Mouse (Mus musculus) forebrain, embryonic 16.5 days (tissue): ENCODE data around the gene Pef1. TPM values are rescaled to one million over a fixed set of nuclear protein-coding genes. Genes with fewer than 3 reads are reported as not detected.

Experiments used
- ATAC-seq: fragments of 200-750 bp; cut with Nextera tagmentation; 2 replicates; pipeline ENCODE4 v1.8.0; 2017; ENCODE audit warnings: mild to moderate bottlenecking, moderate library complexity
- H3K27ac ChIP-seq: fragments of 300-500 bp; sonication (generic); 2 replicates; pipeline ENCODE4 v1.5.1; 2014; ENCODE audit warnings: low read length, control low read depth
- H3K27me3 ChIP-seq: fragments of 300-500 bp; sonication (generic); replicated peaks from 2 replicates; pipeline ENCODE4 v1.6.1; 2014; ENCODE audit warnings: low read length; ENCODE audit not compliant: control insufficient read depth, insufficient read depth
- H3K36me3 ChIP-seq: fragments of 300-500 bp; sonication (generic); 2 replicates; pipeline ENCODE4 v1.6.1; 2014; ENCODE audit not compliant: control insufficient read depth, insufficient read depth
- H3K4me1 ChIP-seq: fragments of 300-500 bp; sonication (generic); replicated peaks from 2 replicates; pipeline ENCODE4 v1.6.1; 2014; ENCODE audit warnings: low read length; ENCODE audit not compliant: control insufficient read depth, insufficient read depth
- H3K4me2 ChIP-seq: fragments of 300-500 bp; sonication (generic); 2 replicates; pipeline ENCODE4 v1.6.1; 2014; ENCODE audit warnings: mild to moderate bottlenecking, low read length, control low read depth
- H3K4me3 ChIP-seq: fragments of 300-500 bp; sonication (generic); replicated peaks from 2 replicates; pipeline ENCODE4 v1.5.1; 2014; ENCODE audit warnings: mild to moderate bottlenecking, low read length, control low read depth
- H3K9ac ChIP-seq: fragments of 300-500 bp; sonication (generic); replicated peaks from 2 replicates; pipeline ENCODE4 v1.6.1; 2014; ENCODE audit warnings: low read depth, low read length, control low read depth
- H3K9me3 ChIP-seq: fragments of 300-500 bp; sonication (generic); 2 replicates; pipeline ENCODE4 v1.6.1; 2016; ENCODE audit warnings: low read length; ENCODE audit not compliant: control insufficient read depth
- WGBS: fragments of 180-500 bp; shearing (Covaris S2); extraction: QIAGEN DNeasy Blood & Tissue Kit; methylation state at CpG from one replicate; pipeline ENCODE4 v1.1.7; 2014; 5-methylcytosine and 5-hydroxymethylcytosine counted together
- polyA plus RNA-seq: library from polyadenylated mRNA; unstranded; fragments of >200 nt; fragmentation: Nextera tagmentation; extraction: Ambion mirVana; gene quantifications from 2 replicates; pipeline ENCODE4 v1.2.1, GENCODE M21; 2015

Pef1 gene
- polyA plus RNA-seq, 1 experiment from 2014 or later, result 63.0 TPM

DNA sequence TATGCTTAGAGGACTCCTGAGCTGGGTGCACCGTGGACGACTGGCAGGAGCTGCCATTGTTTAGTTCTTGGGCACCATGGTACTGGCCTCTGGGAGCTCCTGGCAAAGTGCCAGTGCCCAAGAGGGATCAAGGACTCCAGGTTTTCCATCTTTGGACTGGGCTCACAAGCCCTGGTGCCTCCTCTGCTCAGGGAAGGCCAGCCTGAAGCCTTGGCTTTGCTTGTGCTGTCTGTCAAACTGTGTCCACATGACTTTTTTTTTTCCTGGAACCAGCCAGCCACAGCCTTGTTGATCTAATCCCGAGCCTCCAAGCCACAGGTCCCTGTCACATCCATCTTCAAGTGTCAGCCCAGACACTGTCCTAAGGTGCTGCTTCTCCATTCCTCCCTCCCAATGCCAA lies 39.4 kb downstream of the Pef1 start:
- Histone ChIP-seq H3K27ac (no peak overlapping the region), H3K27me3 (peaks cover 37% of the 10 kb centered on the region), H3K4me2 (no peak overlapping the region), H3K4me1 (peaks cover 12% of the 10 kb centered on the region), H3K36me3 (no peaks in the 10 kb centered on the region), H3K9me3 (no peaks in the 10 kb centered on the region), H3K9ac (no peak overlapping the region), H3K4me3 (no peak overlapping the region)
- WGBS, result 46% methylated on average over 3 of the region's 3 CpGs
- ATAC-seq, result no peak

DNA sequence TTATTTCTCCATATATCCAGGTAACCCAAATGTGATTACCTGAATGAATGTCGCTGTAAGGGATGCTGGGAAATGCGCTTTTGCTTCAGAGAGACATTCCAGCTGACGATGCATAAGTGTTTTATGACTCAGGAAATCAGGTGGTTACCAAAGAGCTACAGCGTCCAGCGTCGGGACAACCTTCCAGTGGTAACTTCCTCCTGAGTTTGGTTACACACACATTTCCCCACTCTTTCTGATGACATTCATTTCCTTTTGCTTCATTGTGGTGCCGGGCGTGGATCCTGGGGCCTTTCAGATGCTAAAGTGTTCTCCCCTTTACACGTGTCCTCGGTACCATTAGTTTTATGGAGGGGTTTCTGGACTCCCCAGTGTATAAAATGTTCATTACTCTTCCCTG lies 46.0 kb downstream of the Pef1 start:
- no peaks in the 10 kb centered on the region for H3K36me3 ChIP-seq
- 83% methylated on average over 10 of the region's 10 CpGs for WGBS
- no peak overlapping the region for H3K9ac ChIP-seq
- no peak overlapping the region for H3K4me2 ChIP-seq
- H3K27ac ChIP-seq, result no peak overlapping the region
- H3K4me3 ChIP-seq, result no peak overlapping the region
- no peaks in the 10 kb centered on the region for H3K9me3 ChIP-seq
- ATAC-seq, result no peak
- peaks cover 10% of the 10 kb centered on the region for H3K27me3 ChIP-seq
- no peaks in the 10 kb centered on the region for H3K4me1 ChIP-seq

DNA sequence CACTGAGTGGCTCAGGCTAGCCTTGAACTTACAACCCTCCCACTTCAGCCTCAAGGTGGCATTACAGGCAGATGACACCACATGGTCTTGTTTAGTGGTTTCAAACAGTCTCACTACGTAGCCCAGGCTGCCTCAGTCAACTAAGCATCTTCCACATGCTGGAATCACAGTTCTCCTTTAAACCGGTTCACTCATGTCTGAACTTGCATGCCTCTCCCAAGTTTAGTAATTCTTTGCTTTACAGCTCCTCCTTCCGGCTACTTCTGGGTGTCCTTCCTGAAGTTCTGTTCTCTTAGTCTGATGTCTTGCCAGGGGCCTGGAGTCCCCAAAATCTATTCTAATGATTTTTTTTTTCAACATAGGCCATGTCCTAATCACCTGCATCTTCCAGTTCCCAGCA lies 51.9 kb downstream of the Pef1 start:
- 81% methylated on average over 3 of the region's 3 CpGs for WGBS
- Histone ChIP-seq H3K4me2 (no peak overlapping the region), H3K4me3 (no peak overlapping the region), H3K9me3 (0 out of 2 replicates have a peak, but pooled peaks cover 3% of the 10 kb centered on the region), H3K27me3 (peaks cover 5% of the 10 kb centered on the region), H3K4me1 (no peaks in the 10 kb centered on the region), H3K27ac (no peak overlapping the region), H3K9ac (no peak overlapping the region), H3K36me3 (no peaks in the 10 kb centered on the region)
- no peak for ATAC-seq

DNA sequence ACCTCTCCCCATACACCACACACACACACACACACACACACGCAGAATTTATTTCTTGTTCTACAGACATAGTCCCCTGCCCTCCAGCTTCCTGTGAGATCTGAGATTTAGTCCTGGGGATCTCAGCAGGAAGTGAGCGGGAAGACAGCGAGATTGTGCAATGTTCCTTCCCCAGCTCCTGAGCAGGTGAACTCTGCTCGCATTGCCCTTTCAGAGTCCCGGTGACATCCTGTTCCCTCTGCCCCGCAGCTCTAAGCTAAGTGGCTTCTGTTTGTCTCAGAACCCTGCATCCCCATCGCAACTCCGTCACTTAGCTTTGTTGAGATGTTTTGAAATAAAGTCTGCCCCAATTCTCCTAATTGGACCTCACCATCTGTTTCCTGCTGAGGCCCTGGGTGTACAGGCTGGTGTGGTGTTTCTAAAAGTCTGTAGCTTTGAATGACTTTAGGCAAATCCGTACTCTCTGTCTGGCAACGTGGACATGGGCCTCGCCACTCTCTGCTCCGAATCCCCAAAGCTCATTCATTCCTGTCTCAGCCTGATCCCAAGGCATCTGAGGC lies 54.5 kb downstream of the Pef1 start:
- H3K27ac ChIP-seq, result no peak overlapping the region
- 0 out of 2 replicates have a peak, but pooled peaks cover 3% of the 10 kb centered on the region for H3K9me3 ChIP-seq
- H3K36me3 ChIP-seq, result no peaks in the 10 kb centered on the region
- no peak overlapping the region for H3K9ac ChIP-seq
- no peak overlapping the region for H3K4me2 ChIP-seq
- no peak overlapping the region for H3K4me3 ChIP-seq
- WGBS, result 72% methylated on average over 12 of the region's 12 CpGs
- no peak for ATAC-seq
- H3K4me1 ChIP-seq, result no peaks in the 10 kb centered on the region
- H3K27me3 ChIP-seq, result peaks cover 4% of the 10 kb centered on the region

DNA sequence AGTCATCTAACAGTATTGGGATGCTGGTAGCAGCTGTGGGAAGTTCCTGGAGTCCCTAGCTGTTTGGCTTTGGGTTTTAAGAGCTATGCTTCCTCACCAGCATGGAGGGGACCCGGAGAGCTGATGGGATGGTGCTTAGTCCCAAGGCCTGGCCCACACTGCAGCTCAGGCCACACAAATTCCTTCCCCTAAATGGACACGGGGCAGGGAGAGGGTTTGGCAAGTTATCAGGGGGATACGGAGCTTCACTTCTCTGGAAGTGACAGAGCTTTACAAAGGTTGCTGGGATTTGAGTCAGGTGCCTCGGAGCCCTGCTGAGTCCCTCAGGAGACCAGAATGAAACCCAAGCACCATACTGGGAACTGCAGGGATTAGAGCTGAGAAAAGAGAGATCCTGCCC lies 59.0 kb downstream of the Pef1 start:
- no peak overlapping the region for H3K4me2 ChIP-seq
- H3K27ac ChIP-seq, result no peak overlapping the region
- 11% methylated on average over 4 of the region's 4 CpGs for WGBS
- H3K9ac ChIP-seq, result no peak overlapping the region
- no peaks in the 10 kb centered on the region for H3K36me3 ChIP-seq
- H3K27me3 ChIP-seq, result peaks cover 17% of the 10 kb centered on the region; the same call in 1 of the 2 replicates
- H3K4me1 ChIP-seq, result peaks cover 7% of the 10 kb centered on the region
- no peak for ATAC-seq
- no peak overlapping the region for H3K4me3 ChIP-seq
- no peaks in the 10 kb centered on the region for H3K9me3 ChIP-seq

DNA sequence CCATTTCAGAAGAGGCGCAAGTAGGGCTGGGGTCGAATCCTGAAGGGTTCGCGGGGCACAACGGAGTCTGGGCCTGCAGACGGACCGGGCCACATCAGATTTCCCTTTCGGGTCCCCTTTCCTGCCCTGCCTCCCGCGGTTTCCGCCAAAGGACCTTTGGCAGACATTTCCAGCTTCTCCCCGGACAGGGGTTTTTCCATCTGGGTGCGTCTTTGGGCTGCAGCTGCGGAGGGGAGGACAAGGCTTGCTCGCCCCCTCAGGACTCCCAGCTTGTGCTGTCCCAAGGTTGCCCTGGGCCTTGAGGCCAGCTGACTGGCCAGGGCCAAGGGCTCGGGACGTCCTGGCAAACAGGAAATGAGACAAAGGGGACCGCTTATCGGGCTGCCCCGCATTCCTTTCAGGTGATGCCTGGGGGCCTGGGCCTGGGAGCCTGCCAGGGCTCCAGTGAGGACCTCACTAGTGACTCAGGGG lies 61.1 kb downstream of the Pef1 start:
- ATAC-seq, result no peak
- peaks cover 17% of the 10 kb centered on the region; the same call in 1 of the 2 replicates for H3K27me3 ChIP-seq
- no peak overlapping the region for H3K4me3 ChIP-seq
- H3K4me2 ChIP-seq, result peak overlapping the region; percentile 5
- 0 out of 2 replicates have a peak overlapping the region, but pooled peaks have one; percentile 13 for H3K9ac ChIP-seq
- peaks cover 11% of the 10 kb centered on the region for H3K4me1 ChIP-seq
- no peak overlapping the region for H3K27ac ChIP-seq
- no peaks in the 10 kb centered on the region for H3K9me3 ChIP-seq
- H3K36me3 ChIP-seq, result no peaks in the 10 kb centered on the region
- WGBS, result 5% methylated on average over 20 of the region's 20 CpGs

DNA sequence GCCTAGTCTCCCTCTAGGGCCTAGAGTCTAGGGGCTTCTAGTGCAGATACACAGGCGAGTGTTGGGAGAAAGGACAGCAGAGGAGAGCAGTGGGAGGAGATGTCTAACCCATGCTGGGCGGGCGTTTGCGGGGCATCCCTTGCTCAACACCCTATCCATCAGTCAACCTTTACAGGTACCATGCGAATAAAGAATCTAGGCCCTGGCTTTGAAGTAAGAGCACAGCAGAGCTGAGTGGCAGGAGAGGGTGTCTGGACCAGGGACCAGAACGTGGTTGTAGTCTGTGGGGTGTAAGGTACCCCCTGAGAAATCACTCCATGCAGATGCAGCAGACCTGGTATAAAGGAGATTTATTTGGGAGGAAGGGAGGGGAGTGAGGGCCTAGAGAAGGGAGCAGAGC lies 61.8 kb downstream of the Pef1 start:
- Histone ChIP-seq H3K9me3 (no peaks in the 10 kb centered on the region), H3K4me1 (peaks cover 14% of the 10 kb centered on the region), H3K27ac (no peak overlapping the region), H3K4me2 (no peak overlapping the region), H3K9ac (no peak overlapping the region), H3K27me3 (peaks cover 17% of the 10 kb centered on the region; the same call in 1 of the 2 replicates), H3K36me3 (no peaks in the 10 kb centered on the region), H3K4me3 (no peak overlapping the region)
- 74% methylated on average over 6 of the region's 6 CpGs for WGBS
- ATAC-seq, result no peak

DNA sequence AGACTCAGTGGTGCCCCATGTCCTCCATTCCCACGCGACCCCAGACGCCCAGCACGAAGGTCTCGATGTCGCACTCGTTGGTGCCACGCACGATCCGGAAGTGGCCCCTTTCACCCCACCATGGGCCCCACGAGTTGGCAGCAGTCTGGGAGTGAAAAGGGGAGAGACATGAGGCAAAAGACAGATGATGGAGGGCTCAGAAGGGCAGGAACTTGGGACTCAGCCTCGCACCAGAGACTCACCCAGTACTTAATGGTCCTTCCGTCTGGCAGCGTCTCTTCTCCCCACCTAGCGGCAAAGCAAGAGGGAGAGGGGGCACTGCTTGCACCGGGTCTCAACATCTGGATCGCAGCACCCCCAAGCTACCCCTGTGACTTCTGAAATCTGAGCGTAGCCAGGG lies 63.7 kb downstream of the Pef1 start:
- H3K9ac ChIP-seq, result no peak overlapping the region
- peaks cover 14% of the 10 kb centered on the region for H3K4me1 ChIP-seq
- H3K4me3 ChIP-seq, result no peak overlapping the region
- H3K9me3 ChIP-seq, result no peaks in the 10 kb centered on the region
- no peak overlapping the region for H3K4me2 ChIP-seq
- no peaks in the 10 kb centered on the region for H3K36me3 ChIP-seq
- no peak for ATAC-seq
- no peak overlapping the region for H3K27ac ChIP-seq
- peaks cover 17% of the 10 kb centered on the region; the same call in 1 of the 2 replicates for H3K27me3 ChIP-seq
- 83% methylated on average over 17 of the region's 18 CpGs for WGBS

DNA sequence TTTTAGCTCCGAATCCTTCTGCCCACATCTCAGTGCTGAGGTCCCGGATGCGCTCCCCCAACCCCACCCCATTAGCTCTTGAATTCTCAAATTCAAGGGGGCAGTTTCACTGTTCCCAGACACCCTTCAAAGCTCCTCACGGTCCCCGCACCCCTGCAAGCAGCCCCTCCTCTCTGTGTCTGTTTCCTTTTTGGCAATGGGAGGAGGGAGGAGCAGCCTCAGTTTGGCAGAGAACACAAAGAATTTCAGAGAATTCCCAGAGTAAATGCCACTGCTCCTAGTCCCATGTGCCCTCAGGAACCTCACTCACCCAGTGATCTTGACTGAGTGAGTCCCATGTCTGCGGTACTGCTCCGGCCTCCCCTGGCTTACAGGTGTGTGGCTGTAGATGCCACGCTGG lies 64.2 kb downstream of the Pef1 start:
- ATAC-seq, result no peak
- no peak overlapping the region for H3K4me3 ChIP-seq
- no peaks in the 10 kb centered on the region for H3K9me3 ChIP-seq
- 67% methylated on average over 8 of the region's 8 CpGs for WGBS
- peaks cover 17% of the 10 kb centered on the region; the same call in 1 of the 2 replicates for H3K27me3 ChIP-seq
- H3K36me3 ChIP-seq, result no peaks in the 10 kb centered on the region
- H3K27ac ChIP-seq, result no peak overlapping the region
- H3K4me2 ChIP-seq, result no peak overlapping the region
- H3K4me1 ChIP-seq, result peaks cover 14% of the 10 kb centered on the region
- no peak overlapping the region for H3K9ac ChIP-seq
